Mouse (Mus musculus): ENCODE results near the gene Dnajc25. TPM values are rescaled to one million over a fixed set of nuclear protein-coding genes. Genes with fewer than 3 reads are reported as not detected.

Dnajc25 gene
- total and polyA plus RNA-seq, 3 experiments = 5.3 to 22.1 (median 18.1) TPM

- Histone ChIP-seq H3K27ac (no peak overlapping the region), H3K36me3 (ENCODE audit: control insufficient read depth, insufficient read depth, low read length) (no peaks in the 10 kb centered on the region), H3K4me3 (no peak overlapping the region), H3K79me2 (replicated peaks; ENCODE audit: control insufficient read depth, insufficient read depth, low read length) (no peaks in the 10 kb centered on the region), H3K27me3 (ENCODE audit: control insufficient read depth, insufficient read depth, low read length) (no peaks in the 10 kb centered on the region), H3K9ac (ENCODE audit: low read depth, low read length) (no peak overlapping the region), H3K4me1 (ENCODE audit: control insufficient read depth, insufficient read depth, low read length) (no peaks in the 10 kb centered on the region)
- DNase-seq = no peak
- TF ChIP-seq POLR2A (IDR thresholded peaks at IDR 0.05; ENCODE audit: insufficient read depth, low read depth, low read length) = no peak
- WGBS = 80% methylated on average over 4 of the region's 4 CpGs
- intact Hi-C loops (cut with DNase I) = no loop called here
Measured at GRCm38 (mm10) chr4:58970678-58971077, 24.2 kb upstream of the Dnajc25 start.

- Histone ChIP-seq H3K27ac (no peak overlapping the region), H3K9ac (ENCODE audit: low read depth, low read length) (no peak overlapping the region), H3K27me3 (ENCODE audit: control insufficient read depth, insufficient read depth, low read length) (no peaks in the 10 kb centered on the region), H3K36me3 (ENCODE audit: control insufficient read depth, insufficient read depth, low read length) (no peaks in the 10 kb centered on the region), H3K4me3 (no peak overlapping the region), H3K79me2 (replicated peaks; ENCODE audit: control insufficient read depth, insufficient read depth, low read length) (no peaks in the 10 kb centered on the region), H3K4me1 (ENCODE audit: control insufficient read depth, insufficient read depth, low read length) (no peaks in the 10 kb centered on the region)
- WGBS = 92% methylated on average over 5 of the region's 5 CpGs
- intact Hi-C loops (cut with DNase I) = no loop called here
- DNase-seq = no peak
- no peak for TF ChIP-seq EP300 (IDR thresholded peaks at IDR 0.05; ENCODE audit: insufficient read depth, low read depth, low read length)
- no peak for TF ChIP-seq CTCF (IDR thresholded peaks at IDR 0.05)
- no peak for TF ChIP-seq POLR2A (IDR thresholded peaks at IDR 0.05; ENCODE audit: insufficient read depth, low read depth, low read length)
Measured at GRCm38 (mm10) chr4:58975711-58976110, 19.2 kb upstream of the Dnajc25 start.

GRCm38 (mm10) chr4:58981421-58981820 is 13.4 kb upstream of the Dnajc25 start:
- Histone ChIP-seq H3K27me3 (ENCODE audit: control insufficient read depth, insufficient read depth, low read length) (no peaks in the 10 kb centered on the region), H3K36me3 (ENCODE audit: control insufficient read depth, insufficient read depth, low read length) (no peaks in the 10 kb centered on the region), H3K27ac (no peak overlapping the region), H3K79me2 (replicated peaks; ENCODE audit: control insufficient read depth, insufficient read depth, low read length) (no peaks in the 10 kb centered on the region), H3K9ac (ENCODE audit: low read depth, low read length) (no peak overlapping the region), H3K4me3 (no peak overlapping the region), H3K4me1 (ENCODE audit: control insufficient read depth, insufficient read depth, low read length) (peaks cover 1% of the 10 kb centered on the region; the same call in 1 of the 2 replicates)
- WGBS = 93% methylated on average over 6 of the region's 6 CpGs
- no peak for DNase-seq
- TF ChIP-seq POLR2A (IDR thresholded peaks at IDR 0.05; ENCODE audit: insufficient read depth, low read depth, low read length) (no peak), EP300 (IDR thresholded peaks at IDR 0.05; ENCODE audit: insufficient read depth, low read depth, low read length) (no peak), CTCF (IDR thresholded peaks at IDR 0.05) (no peak)
- intact Hi-C loops (cut with DNase I) = no loop called here

GRCm38 (mm10) chr4:58982806-58983205 is 12.1 kb upstream of the Dnajc25 start:
- Histone ChIP-seq H3K79me2 (replicated peaks; ENCODE audit: control insufficient read depth, insufficient read depth, low read length) (no peaks in the 10 kb centered on the region), H3K4me3 (no peak overlapping the region), H3K27me3 (ENCODE audit: control insufficient read depth, insufficient read depth, low read length) (no peaks in the 10 kb centered on the region), H3K27ac (no peak overlapping the region), H3K9ac (ENCODE audit: low read depth, low read length) (no peak overlapping the region), H3K36me3 (ENCODE audit: control insufficient read depth, insufficient read depth, low read length) (no peaks in the 10 kb centered on the region), H3K4me1 (ENCODE audit: control insufficient read depth, insufficient read depth, low read length) (peaks cover 1% of the 10 kb centered on the region; the same call in 1 of the 2 replicates)
- TF ChIP-seq POLR2A (IDR thresholded peaks at IDR 0.05; ENCODE audit: insufficient read depth, low read depth, low read length) (no peak), EP300 (IDR thresholded peaks at IDR 0.05; ENCODE audit: insufficient read depth, low read depth, low read length) (no peak), CTCF (IDR thresholded peaks at IDR 0.05) (no peak)
- WGBS = 86% methylated on average over 8 of the region's 8 CpGs
- intact Hi-C loops (cut with DNase I) = no loop called here
- no peak for DNase-seq

GRCm38 (mm10) chr4:58985157-58985648 is 9.7 kb upstream of the Dnajc25 start:
- no peaks in the 10 kb centered on the region for H3K36me3 ChIP-seq (ENCODE audit: control insufficient read depth, insufficient read depth, low read length)
- H3K4me1 ChIP-seq (ENCODE audit: control insufficient read depth, insufficient read depth, low read length) = peaks cover 1% of the 10 kb centered on the region; the same call in 1 of the 2 replicates
- H3K27ac ChIP-seq = no peak overlapping the region
- H3K79me2 ChIP-seq (replicated peaks; ENCODE audit: control insufficient read depth, insufficient read depth, low read length) = no peaks in the 10 kb centered on the region
- WGBS = 6% methylated on average over 7 of the region's 7 CpGs
- 0 out of 2 replicates have a peak, but pooled peaks have one; percentile 41 for TF ChIP-seq EP300 (IDR thresholded peaks at IDR 0.05; ENCODE audit: insufficient read depth, low read depth, low read length)
- TF ChIP-seq POLR2A (IDR thresholded peaks at IDR 0.05; ENCODE audit: insufficient read depth, low read depth, low read length) = no peak
- peak; percentile 99 for TF ChIP-seq CTCF (IDR thresholded peaks at IDR 0.05)
- peak; percentile 74 to 86 for DNase-seq
- H3K9ac ChIP-seq (ENCODE audit: low read depth, low read length) = no peak overlapping the region
- no peaks in the 10 kb centered on the region for H3K27me3 ChIP-seq (ENCODE audit: control insufficient read depth, insufficient read depth, low read length)
- no peak overlapping the region for H3K4me3 ChIP-seq
- intact Hi-C loops (cut with DNase I) = loop anchor here (1.0 to 5.0 kb wide), 3 partner anchors 14 to 202 kb away; partner anchors contain the start of genes Gng10 and Ugcg

- Histone ChIP-seq H3K27ac (peak within 1 kb of the TSS; percentile 43), H3K4me3 (peak within 1 kb of the TSS; percentile 60), H3K79me2 (replicated peaks; ENCODE audit: control insufficient read depth, insufficient read depth, low read length) (no peaks in the 10 kb centered on the region), H3K27me3 (ENCODE audit: control insufficient read depth, insufficient read depth, low read length) (no peaks in the 10 kb centered on the region), H3K4me1 (ENCODE audit: control insufficient read depth, insufficient read depth, low read length) (peaks cover 1% of the 10 kb centered on the region; the same call in 1 of the 2 replicates), H3K9ac (ENCODE audit: low read depth, low read length) (peak within 1 kb of the TSS; percentile 64), H3K36me3 (ENCODE audit: control insufficient read depth, insufficient read depth, low read length) (no peaks in the 10 kb centered on the region)
- TF ChIP-seq CTCF (IDR thresholded peaks at IDR 0.05) = no peak
- TF ChIP-seq POLR2A (IDR thresholded peaks at IDR 0.05; ENCODE audit: insufficient read depth, low read depth, low read length) = peak; percentile 62; the same call in 1 of the 2 replicates
- no peak for TF ChIP-seq EP300 (IDR thresholded peaks at IDR 0.05; ENCODE audit: insufficient read depth, low read depth, low read length)
- DNase-seq = peak; percentile 79 to 86
- intact Hi-C loops (cut with DNase I) = loop anchor here (5.0 kb wide), 1 partner anchor 201 kb away; the partner anchor contains the start of gene Ugcg
- under 1% methylated on average over 28 of the region's 28 CpGs for WGBS
Measured at GRCm38 (mm10) chr4:58986540-58987190, 8.2 kb upstream of the Dnajc25 start, which contains the start of gene Ptgr1. TSS of gene Ptgr1 (minus strand) at chr4:58987119.

Measured in heart, adult 2 months (tissue).